Mouse (Mus musculus) kidney, adult 2 months (tissue): ENCODE data around the gene Myoz2. TPM values are rescaled to one million over a fixed set of nuclear protein-coding genes. Genes with fewer than 3 reads are reported as not detected.

Source experiments
- DNase-seq: peaks from one replicate; pipeline ENCODE4 v3.0.0; 2021
- H3K27ac ChIP-seq: fragments of 200-500 bp; 2 replicates; pipeline ENCODE4 v1.5.1; 2012; ENCODE audit warnings: low read depth, low read length, control low read depth, inconsistent platforms; ENCODE audit not compliant: insufficient read depth
- H3K27me3 ChIP-seq: fragments of 200-500 bp; replicated peaks from 2 replicates; pipeline ENCODE4 v1.6.1; 2012; ENCODE audit warnings: mild to moderate bottlenecking, moderate library complexity, low read length, inconsistent platforms; ENCODE audit not compliant: control insufficient read depth, insufficient read depth
- H3K36me3 ChIP-seq: fragments of 200-500 bp; 2 replicates; pipeline ENCODE4 v1.6.1; 2012; ENCODE audit warnings: mild to moderate bottlenecking, moderate library complexity, low read length, inconsistent platforms; ENCODE audit not compliant: control insufficient read depth, insufficient read depth
- H3K4me1 ChIP-seq: fragments of 200-500 bp; 2 replicates; pipeline ENCODE4 v1.6.1; 2011; ENCODE audit warnings: low read length; ENCODE audit not compliant: control insufficient read depth, insufficient read depth
- H3K4me3 ChIP-seq: fragments of 200-500 bp; 2 replicates; pipeline ENCODE4 v1.5.1; 2011; ENCODE audit warnings: mild to moderate bottlenecking, low read depth, low read length, control low read depth; ENCODE audit not compliant: insufficient read depth
- CTCF ChIP-seq: fragments of 200-500 bp; conservative IDR thresholded peaks from 2 replicates; pipeline ENCODE4 v1.5.1; 2011; ENCODE audit warnings: low read depth, mild to moderate bottlenecking, control low read depth, low read length, moderate library complexity, mixed read lengths; ENCODE audit not compliant: insufficient read depth, insufficient read length
- POLR2A ChIP-seq: fragments of 200-500 bp; IDR thresholded peaks from one replicate; pipeline ENCODE4 v1.6.1; 2011; ENCODE audit warnings: low read depth, low read length, control low read depth
- WGBS: fragments of 180-500 bp; shearing (Covaris S2); methylation state at CpG from one replicate; pipeline ENCODE4 v1.1.7; 2018; 5-methylcytosine and 5-hydroxymethylcytosine counted together
- polyA plus RNA-seq: library from polyadenylated mRNA; depleted of rRNA; stranded (reverse); fragments of >200 nt; gene quantifications from 2 replicates; pipeline ENCODE4 v1.2.3, GENCODE M21; 2012

Gene Myoz2
- polyA plus RNA-seq, 1 experiment, result 3.8 TPM

GRCm38 (mm10) chr3:123054178-123054577 lies 19.4 kb upstream of the Myoz2 start:
- no peak overlapping the region for H3K4me3 ChIP-seq
- H3K4me1 ChIP-seq, result peaks cover 12% of the 10 kb centered on the region; the same call in 1 of the 2 replicates
- WGBS, result 55% methylated on average over 5 of the region's 5 CpGs
- no peaks in the 10 kb centered on the region for H3K36me3 ChIP-seq
- peak overlapping the region; percentile 50; the same call in 1 of the 2 replicates for H3K27ac ChIP-seq
- no peaks in the 10 kb centered on the region for H3K27me3 ChIP-seq
- TF ChIP-seq CTCF, result no peak
- no peak for TF ChIP-seq POLR2A
- peak; percentile 42 for DNase-seq

GRCm38 (mm10) chr3:123053192-123053938 lies 18.6 kb upstream of the Myoz2 start:
- Histone ChIP-seq H3K36me3 (no peaks in the 10 kb centered on the region), H3K4me1 (peaks cover 12% of the 10 kb centered on the region; the same call in 1 of the 2 replicates), H3K27ac (peak overlapping the region; percentile 63), H3K4me3 (no peak overlapping the region), H3K27me3 (no peaks in the 10 kb centered on the region)
- WGBS, result 46% methylated on average over 8 of the region's 8 CpGs
- TF ChIP-seq CTCF (no peak), POLR2A (no peak)
- peak; percentile 58 for DNase-seq

GRCm38 (mm10) chr3:123042308-123042707 lies 7.5 kb upstream of the Myoz2 start:
- no peaks in the 10 kb centered on the region for H3K36me3 ChIP-seq
- 98% methylated on average over 1 of the region's 1 CpGs for WGBS

GRCm38 (mm10) chr3:123033804-123034203 lies 1.0 kb downstream of the Myoz2 start:
- no peak for DNase-seq
- 90% methylated on average over 8 of the region's 8 CpGs for WGBS
- H3K27me3 ChIP-seq, result no peaks in the 10 kb centered on the region; the same call in 1 of the 2 replicates
- no peak overlapping the region for H3K27ac ChIP-seq
- no peak overlapping the region for H3K4me3 ChIP-seq
- TF ChIP-seq CTCF (no peak), POLR2A (no peak)
- H3K4me1 ChIP-seq, result no peaks in the 10 kb centered on the region
- H3K36me3 ChIP-seq, result no peaks in the 10 kb centered on the region

More at GRCm38 (mm10) chr3:123042308-123042707, 7.5 kb upstream of the Myoz2 start:
- Histone ChIP-seq H3K4me1 (no peaks in the 10 kb centered on the region), H3K27me3 (no peaks in the 10 kb centered on the region), H3K4me3 (no peak overlapping the region), H3K27ac (no peak overlapping the region)
- DNase-seq, result no peak
- no peak for TF ChIP-seq CTCF
- no peak for TF ChIP-seq POLR2A

GRCm38 (mm10) chr3:123025634-123026033 lies 9.2 kb downstream of the Myoz2 start:
- DNase-seq, result no peak
- TF ChIP-seq POLR2A (no peak), CTCF (no peak)
- Histone ChIP-seq H3K4me1 (no peaks in the 10 kb centered on the region), H3K27me3 (no peaks in the 10 kb centered on the region), H3K36me3 (no peaks in the 10 kb centered on the region), H3K27ac (no peak overlapping the region), H3K4me3 (no peak overlapping the region)
- WGBS, result 90% methylated on average over 3 of the region's 3 CpGs

- TF ChIP-seq POLR2A (no peak), CTCF (no peak)
- no peak overlapping the region for H3K27ac ChIP-seq
- no peaks in the 10 kb centered on the region for H3K36me3 ChIP-seq
- no peaks in the 10 kb centered on the region for H3K27me3 ChIP-seq
- DNase-seq, result no peak
- H3K4me3 ChIP-seq, result no peak overlapping the region
- no peaks in the 10 kb centered on the region for H3K4me1 ChIP-seq
- WGBS, result 78% methylated on average over 9 of the region's 9 CpGs
Measured at GRCm38 (mm10) chr3:123024496-123025234, 10.2 kb downstream of the Myoz2 start.

- no peak for TF ChIP-seq POLR2A
- Histone ChIP-seq H3K4me3 (no peak overlapping the region), H3K27ac (no peak overlapping the region), H3K4me1 (no peaks in the 10 kb centered on the region), H3K27me3 (no peaks in the 10 kb centered on the region), H3K36me3 (no peaks in the 10 kb centered on the region)
- 86% methylated on average over 2 of the region's 2 CpGs for WGBS
- no peak for DNase-seq
Measured at GRCm38 (mm10) chr3:123018792-123019191, 16.0 kb downstream of the Myoz2 start.
